Mouse (Mus musculus): ENCODE data around the gene Shc1.

Shc1 gene

DNA sequence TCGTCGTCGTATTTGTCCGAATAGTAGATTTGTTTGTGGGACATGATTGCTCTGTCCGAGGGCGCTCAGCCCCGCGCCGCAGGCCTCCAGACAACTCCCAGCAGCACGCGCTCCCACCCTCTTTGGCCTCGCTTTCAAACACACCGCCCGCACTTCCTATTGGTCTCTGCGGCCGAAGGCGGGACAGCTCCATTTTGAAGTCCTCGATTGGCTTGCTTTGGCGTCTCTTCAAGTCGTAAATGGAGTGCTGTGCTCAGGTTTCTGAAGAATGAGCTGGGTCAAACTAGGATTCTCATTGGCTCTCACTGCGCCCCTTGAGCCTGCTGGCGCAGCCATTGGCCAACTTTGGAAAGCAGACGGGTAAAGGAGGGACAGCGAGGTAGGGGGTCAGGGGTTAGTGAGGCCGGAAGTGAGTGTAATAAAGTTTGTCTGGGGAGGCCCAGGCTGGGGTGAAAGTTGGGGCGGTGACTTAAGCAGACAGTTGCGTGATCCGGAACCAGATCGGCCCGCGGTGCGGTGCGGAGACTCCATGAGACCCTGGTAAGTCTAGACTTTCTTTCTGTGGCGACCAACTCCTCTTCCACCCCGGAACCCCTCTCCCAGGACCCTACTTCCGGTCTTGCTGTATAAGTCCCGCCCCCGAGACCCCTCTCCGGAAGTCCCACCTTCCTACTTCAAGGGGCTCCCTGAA lies at the start of gene Shc1, which contains the start of gene Cks1b:
Gene Shc1, plus strand, starts transcription at position 274 of the 691 bp plus-strand sequence.
Gene Cks1b, minus strand, starts transcription at position 214 of the 691 bp plus-strand sequence.
- peak; percentile 92 to 96 for DNase-seq (ENCODE audit: low spot score in 2 of 2)

DNA sequence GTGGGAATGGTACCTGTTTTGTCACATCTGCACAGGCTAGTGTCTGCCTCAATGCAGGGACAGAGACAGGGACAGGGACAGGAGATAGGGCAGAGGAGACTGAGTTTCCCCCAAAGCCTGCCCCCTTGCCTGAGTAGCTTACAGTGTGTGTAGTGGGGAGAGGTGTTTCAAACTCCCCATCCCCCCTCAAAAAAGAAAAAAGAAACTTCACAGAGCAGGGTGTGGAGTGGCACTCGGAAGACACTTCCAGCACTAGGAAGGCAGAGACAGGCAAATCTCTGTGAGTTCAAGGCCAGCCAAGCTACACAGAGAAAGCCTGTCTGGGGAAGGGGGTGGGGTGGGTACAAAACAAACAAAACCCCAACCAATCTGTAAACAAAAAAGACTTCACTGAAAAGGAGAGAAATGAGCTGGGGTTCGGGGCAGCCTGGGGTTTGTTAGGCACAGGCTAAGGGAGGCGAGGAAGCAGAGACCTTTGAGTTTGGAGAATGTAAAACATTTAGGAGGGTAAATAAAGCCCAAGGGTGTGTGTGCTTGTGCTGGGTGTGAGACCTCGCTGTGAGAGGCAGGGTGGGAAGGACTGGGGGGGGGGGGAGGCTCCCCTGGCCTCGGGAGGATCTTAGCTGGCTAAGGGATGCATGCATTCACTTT lies 44.5 kb upstream of the Shc1 start:
- DNase-seq (ENCODE audit: low spot score in 2 of 2), result no peak

DNA sequence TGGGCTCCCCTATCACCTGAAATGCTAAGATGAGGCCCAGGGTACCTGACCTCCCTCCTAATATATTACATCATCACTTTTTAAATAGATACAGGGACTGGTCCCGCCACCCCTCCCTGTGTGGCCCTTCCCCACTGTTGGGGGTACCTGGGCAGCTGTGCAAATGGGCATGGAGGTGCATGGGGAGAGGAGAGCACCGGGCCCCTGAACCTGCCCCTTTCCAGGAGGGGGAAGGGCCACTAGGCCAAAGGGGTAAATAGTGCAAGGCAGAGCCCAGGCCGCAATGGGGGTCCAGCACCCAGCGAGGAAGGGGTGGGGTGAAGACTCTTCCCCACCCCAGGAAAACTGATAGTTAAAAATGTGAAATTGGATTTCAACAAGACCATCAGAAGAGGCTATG lies 40.4 kb upstream of the Shc1 start:
- no peak for DNase-seq (ENCODE audit: low spot score in 2 of 2)

DNA sequence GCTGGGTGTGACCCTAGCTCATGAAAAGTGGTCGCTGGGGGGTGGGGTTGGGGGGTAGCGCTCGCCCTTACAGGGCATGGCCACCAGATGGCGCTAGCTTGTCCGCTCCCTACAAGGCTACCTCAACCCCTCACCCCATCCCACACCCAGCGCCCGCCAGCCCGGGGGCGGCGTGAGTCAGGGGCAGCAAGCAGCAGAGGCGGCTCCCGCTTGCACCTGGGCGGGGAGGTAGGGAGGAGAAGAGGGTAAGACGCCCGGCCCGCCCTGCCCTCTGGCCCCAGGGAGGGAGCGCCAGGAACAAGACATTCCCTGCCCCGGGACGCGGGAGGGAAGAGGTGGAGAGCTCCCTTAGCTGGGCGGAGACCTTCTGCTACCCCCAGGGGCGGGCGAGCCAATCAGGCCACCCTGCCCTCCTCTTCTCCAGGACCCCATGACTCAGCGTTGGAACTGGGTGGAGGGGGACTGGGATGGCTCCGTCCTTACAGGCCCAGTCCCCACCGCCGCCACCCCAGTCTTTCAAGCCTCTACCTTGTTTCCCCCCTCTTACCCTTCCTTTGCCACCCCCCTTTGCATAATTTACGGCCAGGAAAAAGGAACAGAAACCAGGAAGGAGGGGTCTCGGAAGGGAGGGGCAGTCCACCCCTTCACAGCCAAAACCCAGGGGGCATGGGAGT lies 39.7 kb upstream of the Shc1 start:
- DNase-seq (ENCODE audit: low spot score in 2 of 2), result peak; percentile 69 to 73

DNA sequence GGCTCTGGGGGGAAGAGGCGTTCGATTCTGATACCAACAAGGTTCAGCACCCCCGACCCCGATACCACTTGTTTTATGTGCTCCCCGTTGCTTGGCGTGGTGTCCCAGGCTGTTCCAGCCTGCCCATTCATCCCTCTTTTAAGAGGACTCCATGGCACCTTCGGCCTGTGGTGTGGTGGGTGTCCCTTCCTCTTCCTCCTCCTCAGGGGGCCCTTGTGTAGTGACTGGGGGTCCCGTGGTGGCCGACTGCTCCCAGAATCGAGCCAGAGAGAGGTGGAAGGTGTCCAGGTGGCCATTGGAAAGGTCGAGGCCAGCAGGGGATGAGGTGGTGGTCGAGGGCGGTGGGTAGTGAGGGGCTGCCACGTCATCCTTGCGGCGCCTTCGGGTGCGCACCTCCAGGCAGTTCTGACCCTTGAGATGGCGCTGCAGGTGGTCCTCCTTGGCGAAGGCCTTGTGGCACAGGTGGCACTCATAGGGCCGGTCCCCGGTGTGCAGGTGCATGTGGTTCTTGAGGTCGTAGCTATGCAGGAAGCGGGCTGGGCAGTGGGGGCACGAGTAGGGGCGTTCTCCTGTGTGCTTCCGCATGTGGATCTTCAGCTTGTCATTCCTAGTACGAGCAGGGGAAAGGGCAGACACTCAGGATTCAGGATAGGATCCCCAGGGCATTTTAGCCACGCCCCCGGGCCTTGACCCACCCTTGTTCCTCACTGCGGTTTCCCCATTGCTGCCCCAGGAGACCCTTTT lies 38.7 kb upstream of the Shc1 start:
- DNase-seq (ENCODE audit: low spot score in 2 of 2), result no peak

DNA sequence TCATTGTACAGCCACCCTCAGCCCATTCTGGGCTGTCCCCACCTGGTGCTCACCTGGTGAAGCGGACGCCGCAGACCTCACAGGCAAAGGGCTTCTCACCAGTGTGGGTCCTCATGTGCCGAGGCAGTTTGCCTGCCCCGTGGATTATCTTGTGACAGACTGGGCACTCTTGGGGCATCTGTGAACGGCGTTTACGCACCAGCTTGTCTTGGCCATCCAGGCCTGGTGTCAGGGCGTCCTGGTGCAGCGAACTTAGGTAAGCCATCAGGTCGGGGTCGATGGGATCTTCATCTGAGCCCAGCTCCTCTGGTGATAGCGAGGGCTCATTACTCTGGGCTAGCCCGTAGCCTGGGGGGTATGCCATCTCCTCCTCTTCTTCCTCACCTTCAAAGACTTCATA lies 38.0 kb upstream of the Shc1 start:
- no peak for DNase-seq (ENCODE audit: low spot score in 2 of 2)

DNA sequence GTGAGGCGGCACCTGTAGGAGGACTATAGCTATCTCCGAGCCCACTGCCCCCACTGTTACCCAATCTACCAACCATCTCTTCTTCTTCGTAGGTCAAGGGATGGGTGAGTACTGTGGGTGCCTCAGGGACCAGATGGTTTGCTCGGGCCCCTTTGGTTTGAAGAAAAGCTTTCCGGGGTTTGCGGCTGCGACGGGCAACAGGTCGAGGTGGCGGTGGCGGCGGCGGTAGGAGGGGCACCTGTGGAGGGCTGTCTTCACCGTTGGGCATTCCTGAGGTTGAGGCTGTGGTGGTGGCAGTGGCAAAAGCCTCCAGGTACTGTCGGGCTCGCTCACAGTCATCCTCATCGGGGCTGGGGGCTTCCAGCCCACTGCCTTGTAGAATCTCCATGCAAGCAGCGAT lies 37.5 kb upstream of the Shc1 start:
- DNase-seq (ENCODE audit: low spot score in 2 of 2), result no peak

DNA sequence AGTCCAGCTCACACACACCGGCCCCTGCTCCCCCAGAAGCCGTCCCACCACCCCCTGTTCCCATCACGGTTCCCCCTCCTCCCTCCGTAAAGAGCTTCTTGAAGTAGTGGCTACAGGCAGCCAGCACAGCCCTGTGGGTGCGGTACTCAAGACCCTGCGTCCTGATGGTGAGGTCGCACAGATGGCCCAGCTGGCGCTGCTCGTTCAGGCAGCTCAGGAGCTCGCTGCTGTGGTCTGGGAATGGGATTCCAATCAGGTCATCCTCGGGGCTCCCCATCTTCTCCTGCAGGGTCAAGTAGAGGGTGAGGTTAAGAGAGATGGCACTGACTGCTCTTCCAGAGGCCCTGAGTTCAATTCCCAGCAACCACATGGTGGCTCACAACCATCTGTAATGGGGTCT lies 37.0 kb upstream of the Shc1 start:
- no peak for DNase-seq (ENCODE audit: low spot score in 2 of 2)

DNA sequence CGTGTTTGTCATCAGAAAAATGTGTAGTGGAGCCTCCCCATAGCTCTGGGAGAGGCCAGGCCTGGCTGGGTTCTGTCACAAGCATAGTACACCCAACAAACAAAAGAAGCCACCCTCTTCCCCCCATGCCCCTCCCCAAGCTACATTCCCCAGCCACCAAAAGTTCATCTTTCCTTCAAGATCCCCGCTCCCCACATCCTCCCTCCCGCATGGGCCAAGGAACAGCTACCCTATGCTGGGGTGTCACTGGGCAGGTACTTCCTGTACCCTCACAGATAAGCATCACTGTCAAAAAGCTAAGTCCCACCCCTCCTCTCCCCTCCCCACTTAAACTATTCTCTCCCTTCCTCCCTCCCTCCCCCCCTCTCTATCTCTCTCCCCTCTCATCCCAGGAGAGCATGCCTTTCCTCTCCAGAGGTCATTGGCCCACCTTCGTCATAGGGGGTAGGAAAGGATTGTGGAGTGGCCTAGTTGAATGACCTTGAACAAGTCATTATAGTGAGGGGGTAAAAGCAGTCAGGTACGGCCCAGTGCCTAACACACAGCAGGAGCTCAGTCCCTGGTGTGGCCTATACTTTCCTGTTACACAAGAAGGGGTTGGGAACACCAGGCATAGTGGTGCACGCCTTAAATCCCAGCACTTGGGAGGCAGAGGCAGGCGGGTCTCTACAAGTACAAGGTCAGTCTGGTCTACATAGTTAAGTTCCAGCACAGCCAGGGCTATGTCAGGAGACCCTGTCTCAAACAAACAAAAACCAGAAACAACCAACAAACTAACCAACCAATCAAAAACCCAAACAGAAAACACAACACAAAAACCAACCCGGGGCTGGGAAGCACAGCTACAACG lies 36.0 kb upstream of the Shc1 start:
- DNase-seq (ENCODE audit: low spot score in 2 of 2), result no peak

DNA sequence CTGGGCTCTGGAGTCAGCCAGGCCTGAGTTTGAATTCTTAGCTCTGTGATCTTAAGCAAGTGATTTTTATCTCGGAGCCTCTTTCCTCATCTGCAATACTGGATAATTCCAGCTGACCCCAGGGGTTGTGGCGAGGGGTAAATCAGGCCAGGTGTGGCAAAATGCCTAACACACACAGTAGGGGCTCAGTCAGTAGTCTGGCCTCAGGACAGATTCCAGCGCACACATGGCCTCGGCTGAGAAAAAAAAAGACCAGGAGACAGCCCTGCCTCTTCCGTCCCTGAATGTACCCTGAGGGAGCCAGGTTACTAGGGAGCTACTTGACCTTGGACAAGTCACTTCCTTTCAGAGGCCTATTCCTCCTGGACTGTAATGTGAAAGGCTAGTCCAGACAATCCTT lies 35.3 kb upstream of the Shc1 start:
- DNase-seq (ENCODE audit: low spot score in 2 of 2), result no peak

DNA sequence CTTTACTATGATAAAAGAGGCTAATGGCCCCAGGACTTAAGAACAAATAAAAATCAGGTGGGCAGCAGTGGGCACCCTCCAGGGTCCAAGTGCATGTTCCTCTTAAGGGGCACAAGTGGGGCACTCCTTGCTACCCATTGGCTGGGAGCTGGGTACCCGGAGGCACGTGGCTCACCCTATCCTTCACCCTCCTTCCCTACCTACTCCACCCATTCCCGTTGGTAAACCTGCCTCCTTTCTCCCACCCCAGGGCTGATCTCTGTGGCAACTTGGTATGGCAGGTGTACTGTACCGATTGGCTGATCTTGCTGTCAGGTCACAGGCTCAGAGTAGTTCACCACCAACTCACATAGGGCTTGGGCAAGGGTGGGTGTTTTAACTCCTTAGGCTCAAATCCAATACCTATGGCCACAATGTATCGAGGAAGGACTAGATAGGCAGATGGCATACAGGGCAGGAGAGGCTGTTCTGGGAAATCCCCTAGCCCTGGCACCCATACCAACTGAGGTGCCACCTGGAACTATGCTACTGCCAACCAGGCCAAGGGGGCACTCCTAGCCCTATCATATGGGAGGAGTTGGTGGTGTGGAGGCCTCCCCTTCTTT lies 34.5 kb upstream of the Shc1 start:
- no peak for DNase-seq (ENCODE audit: low spot score in 2 of 2)

DNA sequence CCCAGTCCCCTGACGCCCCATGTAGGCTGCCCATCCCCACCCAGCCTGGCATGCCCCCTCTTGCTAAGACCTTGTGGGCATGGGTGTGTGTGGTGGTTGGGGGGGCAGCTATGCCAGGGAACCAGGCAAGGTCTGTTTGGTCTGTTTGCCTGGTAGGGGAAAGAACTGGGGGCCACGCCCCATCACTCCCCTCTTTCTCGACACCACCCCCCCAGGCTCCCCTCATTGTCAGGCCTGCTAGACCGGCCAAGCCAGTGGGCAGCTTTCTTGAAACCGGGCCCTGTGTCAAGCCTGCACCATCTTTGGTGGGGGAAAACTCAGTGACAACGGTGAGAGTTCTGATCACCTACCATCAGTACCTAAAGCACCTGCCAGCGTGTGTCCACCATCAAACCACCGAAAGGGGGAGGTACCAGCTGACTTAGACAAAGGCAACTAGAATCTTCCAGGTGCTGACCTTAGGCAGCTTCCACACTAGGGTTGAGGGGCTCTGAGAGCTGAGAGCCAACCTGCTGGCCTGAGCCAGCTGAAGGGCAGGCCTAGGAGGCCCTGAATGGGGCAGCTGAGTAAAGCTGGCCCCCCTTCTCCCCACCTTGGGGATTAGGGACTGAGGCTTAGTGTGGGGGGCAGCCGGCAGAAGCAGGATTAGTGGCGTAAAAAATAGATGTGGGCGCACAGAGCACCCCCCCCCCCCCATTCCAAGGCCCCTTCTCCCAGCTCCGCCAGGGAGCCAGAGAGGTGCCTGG lies 33.7 kb upstream of the Shc1 start:
- no peak for DNase-seq (ENCODE audit: low spot score in 2 of 2)

DNA sequence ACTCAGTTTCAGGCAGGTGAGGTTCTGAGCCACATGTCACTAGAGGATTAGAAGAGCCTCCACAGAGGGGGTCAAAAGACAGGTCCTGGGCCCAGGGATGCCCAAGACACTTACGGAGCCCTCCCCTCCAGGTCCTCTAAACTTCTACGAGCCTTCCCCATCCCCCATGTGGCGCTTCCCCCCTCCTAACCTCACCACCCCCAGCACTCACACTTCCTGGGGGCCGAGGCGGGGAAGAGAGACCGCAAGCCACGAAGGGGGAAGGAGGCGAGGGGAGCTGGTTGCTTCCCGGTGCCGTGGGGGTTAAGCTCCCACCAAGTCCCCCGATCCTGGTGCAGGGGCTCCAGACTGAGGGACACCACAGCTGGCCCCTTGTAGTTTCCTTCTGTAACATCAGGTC lies 32.8 kb upstream of the Shc1 start:
- DNase-seq (ENCODE audit: low spot score in 2 of 2), result no peak

DNA sequence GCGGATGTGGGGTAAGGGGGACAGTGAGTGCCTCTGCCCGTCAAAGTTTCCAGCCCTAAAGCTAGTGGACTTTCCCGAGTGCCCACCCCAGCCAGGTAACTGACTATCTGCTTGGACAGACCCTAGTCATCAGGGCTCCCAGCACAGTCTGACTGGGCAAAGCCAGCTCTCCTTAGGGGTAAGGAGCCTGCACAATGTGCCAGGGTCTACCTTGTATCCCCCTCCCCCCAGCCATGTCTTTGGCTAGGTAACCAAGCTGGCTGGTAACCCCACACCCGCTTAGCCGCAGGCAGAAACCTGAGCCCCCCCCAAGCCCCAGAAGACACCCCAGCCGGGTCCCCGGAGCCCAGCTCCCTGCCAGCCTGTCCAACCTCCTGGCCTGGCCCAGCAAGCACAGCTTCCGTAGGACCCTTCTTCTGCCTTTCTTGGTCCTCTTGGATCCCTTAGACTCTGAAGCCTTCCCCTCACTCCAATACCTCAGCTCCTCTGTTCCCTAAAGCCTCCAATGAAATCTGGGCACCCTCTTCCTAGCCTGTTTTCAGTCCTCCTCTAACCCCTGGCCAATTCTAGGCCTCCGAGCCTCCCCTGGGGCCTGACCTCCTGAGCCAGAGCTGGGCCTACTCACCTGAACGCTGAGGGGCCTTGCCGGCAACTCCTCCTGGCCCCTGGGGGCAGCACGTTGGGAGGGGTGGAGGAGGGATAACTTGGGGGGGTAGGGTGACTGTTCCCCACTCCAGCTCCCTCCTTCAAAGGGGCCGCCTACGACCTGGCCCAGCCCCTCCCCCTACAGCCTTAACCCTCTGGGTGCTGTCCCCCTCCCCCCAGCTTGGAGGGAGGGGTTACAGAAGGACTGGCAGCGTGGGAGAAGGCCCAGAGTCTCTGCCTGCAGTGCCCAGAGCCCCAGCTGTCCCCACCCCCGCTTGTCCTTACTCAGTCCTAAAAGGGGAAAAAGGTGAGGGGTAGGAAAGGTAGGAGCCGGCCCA lies 31.5 kb upstream of the Shc1 start:
- no peak for DNase-seq (ENCODE audit: low spot score in 2 of 2)

DNA sequence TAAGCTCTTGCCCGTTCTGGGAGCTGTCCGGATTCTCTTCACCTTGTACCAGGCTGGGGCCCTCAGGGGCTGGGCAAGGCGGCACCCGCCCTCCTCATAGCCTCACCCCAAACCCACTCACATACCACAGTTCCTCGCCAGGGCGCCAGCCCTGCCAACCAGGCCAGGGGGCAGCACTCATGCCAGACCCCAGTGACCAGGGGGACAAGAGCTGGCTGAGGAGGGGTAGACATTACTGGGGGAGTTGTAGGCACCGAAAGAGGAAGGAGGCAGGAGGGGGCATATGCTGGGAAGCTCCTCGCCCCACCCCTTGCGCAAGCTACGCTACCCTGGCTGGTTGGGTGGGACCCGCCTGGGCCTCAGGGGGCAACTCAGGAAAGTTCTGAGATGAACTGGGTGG lies 30.6 kb upstream of the Shc1 start:
- DNase-seq (ENCODE audit: low spot score in 2 of 2), result no peak

DNA sequence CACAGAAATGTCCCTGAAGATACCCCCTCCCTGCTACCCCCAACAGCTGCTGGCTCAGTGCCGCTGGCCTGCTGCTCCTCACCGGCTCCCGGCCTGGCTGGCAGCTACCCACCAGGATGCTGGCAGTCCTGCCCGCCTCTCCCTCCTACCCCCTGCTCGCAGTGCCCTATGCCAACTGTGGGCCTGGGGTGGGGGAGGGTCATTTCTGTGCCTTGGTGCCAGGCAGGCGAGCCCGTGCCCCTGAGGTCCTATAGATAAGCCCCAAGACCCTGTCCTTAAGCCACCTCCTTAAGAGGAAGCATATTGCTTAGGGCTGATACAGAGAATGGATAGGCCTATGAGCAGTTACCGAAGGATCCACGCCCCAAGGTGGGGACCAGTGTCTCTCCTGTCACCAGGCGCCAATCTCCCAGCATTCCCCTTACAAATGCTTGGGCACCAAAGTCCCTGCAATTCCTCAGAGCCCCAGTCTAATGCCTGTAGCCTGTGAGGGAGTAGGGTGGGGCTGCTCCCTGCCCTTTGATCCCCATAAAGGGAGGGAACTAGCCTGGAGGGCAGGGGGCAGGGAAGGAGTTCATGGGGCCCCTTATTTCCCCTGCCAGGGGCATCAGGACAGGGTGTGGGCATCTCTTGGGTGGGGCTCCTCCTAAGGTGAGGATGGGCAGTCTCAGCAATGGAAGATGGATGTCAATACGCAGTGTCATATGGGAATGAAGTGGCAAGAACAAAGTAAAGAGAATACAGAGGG lies 29.9 kb upstream of the Shc1 start:
- peak in 1 of 2 experiments; percentile 59 for DNase-seq (ENCODE audit: low spot score in 2 of 2)

DNA sequence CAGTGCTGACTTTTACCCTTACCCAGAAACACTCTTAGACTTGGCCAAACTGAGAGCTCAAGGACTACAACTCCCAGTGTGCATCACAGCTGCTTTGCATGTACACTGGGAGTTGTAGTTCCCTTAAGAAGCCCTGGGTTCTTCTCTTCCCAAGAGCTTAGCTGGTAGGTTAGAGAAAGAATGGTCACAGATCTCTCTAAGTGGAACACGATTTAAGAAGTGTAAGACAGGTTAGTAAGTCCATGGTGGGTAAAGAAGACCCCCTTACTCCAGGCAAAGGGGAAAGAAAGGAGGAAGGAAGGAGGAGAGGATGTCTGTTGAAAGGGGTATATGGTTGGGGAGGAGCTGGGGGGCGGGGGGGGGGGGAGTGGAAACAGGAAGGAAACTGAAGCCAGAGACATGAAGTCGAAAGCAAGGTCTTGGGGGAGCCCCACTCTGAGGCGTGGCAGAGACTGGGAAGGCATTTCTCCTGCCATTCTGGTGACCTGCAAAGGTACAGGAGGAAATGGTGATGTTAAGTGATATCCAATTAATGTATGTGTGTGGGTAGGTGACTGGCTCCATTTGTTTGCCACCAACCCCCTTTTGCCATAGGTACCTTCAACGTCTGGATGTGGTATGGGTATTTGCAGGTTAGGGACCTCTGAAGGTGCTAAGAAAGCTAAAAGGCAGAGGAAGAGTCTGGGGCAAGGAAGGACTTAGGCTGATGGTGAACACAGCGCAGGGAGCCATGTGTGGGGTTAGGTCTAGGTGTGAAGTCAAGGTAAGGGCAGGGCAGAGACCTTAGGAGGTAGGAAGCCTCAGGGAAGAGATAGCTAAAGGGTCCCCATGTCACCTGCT lies 29.1 kb upstream of the Shc1 start:
- DNase-seq (ENCODE audit: low spot score in 2 of 2), result no peak

Measured in frontal cortex, postnatal 10 days (tissue).